Mouse (Mus musculus) layer of hippocampus, adult 2 months (tissue): ENCODE measurements at regions not wholly inside any gene's neighbourhood (a gene's known extent, or its start where the extent isn't known, plus 50 kb on each side); places are given as distances from the start of the nearest gene placed in this dataset.

Experiments used
- DNase-seq, 2 experiments: peaks; one replicate each; pipeline ENCODE4 v3.0.0; 2022; ENCODE audit warnings: low spot score in 2 of 2
- H3K27ac ChIP-seq: fragments of 200-600 bp; 2 replicates; pipeline ENCODE4 v1.8.1; 2022
- H3K4me3 ChIP-seq: fragments of 200-600 bp; 2 replicates; pipeline ENCODE4 v1.8.1; 2022; ENCODE audit warnings: mild to moderate bottlenecking
- CTCF ChIP-seq: fragments of 200-600 bp; conservative IDR thresholded peaks from 2 replicates; pipeline ENCODE4 v1.8.1; 2022; ENCODE audit warnings: antibody characterized with exemption, mild to moderate bottlenecking, moderate library complexity

DNA sequence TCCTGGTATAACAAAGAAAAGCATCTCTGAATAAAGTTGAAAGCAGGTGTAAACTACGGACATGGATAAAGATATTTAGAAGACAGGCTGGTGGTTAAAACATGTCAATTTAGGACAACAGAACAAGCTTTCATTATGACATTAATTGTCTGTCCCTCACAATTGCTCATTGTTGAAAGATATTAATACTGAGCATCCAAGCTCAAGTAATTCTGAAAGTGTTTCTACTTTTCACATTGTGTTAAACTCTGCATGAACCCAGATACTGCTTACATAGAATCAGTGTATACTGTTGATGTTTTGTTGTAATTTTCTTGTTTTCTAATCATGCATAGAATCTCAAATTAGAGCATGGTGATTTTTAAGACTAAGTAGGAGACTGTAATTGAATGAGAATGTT is 614.7 kb upstream of the Lingo2 start:
- TF ChIP-seq CTCF = no peak
- no peak for DNase-seq
- Histone ChIP-seq H3K4me3 (no peak overlapping the region), H3K27ac (no peak overlapping the region)

DNA sequence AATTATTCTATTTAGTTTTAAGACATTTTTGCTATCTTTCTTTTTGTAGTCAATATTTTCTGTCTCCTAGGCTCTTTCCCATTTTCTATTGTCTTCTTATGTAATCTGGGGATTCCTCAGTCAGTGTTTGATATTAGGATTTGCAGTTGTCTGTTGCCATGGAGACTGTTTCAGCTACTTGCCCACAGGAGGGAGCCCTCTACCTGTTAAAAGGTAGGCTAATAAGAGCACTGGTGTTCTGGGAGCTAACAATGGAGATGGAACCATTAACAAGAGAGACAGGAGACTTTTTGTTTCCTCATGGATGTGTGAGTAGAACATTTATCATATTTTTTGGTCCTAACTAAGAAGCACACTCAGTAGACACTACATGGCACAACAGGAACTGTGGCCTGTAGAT is 608.7 kb upstream of the Lingo2 start:
- peak; percentile 60 for TF ChIP-seq CTCF
- Histone ChIP-seq H3K4me3 (no peak overlapping the region), H3K27ac (no peak overlapping the region)
- DNase-seq = peak in 1 of 2 experiments; percentile 8

DNA sequence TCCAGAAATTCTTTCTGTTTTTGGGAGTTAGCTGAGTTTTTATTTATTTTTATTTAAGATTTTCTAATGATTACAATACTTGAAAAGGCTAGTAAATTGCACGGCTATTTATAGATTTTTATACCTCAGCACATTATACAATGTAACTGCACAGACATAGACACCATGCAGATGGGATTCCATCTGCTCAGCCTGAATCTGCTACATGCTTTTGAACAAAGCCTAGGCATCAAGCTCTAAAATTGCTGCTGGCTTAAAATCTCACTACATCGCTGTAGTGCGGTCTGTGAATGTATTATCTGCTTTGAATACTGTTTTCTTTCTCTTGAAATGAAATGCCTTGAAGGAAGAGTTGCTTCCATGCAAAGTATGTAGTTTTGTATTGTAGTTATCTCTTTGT is 594.5 kb upstream of the Lingo2 start:
- no peak overlapping the region for H3K27ac ChIP-seq
- no peak for TF ChIP-seq CTCF
- no peak overlapping the region for H3K4me3 ChIP-seq
- peak; percentile 61 to 67 for DNase-seq

DNA sequence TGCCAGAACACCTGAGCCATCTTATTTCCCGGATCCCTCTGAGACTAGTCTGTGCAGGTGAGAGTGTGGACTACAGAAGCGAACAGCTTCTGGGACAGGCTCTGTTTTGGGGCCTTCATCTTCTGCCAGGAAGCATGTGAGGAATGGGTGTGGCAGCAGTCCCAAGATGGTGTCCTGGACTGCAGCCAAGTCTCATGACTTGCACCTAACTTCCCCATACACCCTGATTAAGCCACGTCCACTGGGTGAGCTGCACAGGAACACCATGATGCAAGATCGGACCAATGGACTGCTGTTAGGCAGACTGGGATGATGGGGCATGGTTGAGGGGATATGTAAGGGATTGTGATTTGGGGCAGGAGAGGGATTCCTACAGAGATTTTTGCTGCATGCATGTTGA is 556.2 kb upstream of the Lingo2 start:
- TF ChIP-seq CTCF = no peak
- H3K4me3 ChIP-seq = no peak overlapping the region

More for the DNA sequence above, 556.2 kb upstream of the Lingo2 start:
- H3K27ac ChIP-seq = no peak overlapping the region
- no peak for DNase-seq
